Mouse (Mus musculus): ENCODE measurements around the gene Lrfn1. TPM values are rescaled to one million over a fixed set of nuclear protein-coding genes. Genes with fewer than 3 reads are reported as not detected.

The Lrfn1 gene
- polyA plus RNA-seq (2012; rRNA removed): 61.1 and 87.9 TPM in 2 replicates

DNA sequence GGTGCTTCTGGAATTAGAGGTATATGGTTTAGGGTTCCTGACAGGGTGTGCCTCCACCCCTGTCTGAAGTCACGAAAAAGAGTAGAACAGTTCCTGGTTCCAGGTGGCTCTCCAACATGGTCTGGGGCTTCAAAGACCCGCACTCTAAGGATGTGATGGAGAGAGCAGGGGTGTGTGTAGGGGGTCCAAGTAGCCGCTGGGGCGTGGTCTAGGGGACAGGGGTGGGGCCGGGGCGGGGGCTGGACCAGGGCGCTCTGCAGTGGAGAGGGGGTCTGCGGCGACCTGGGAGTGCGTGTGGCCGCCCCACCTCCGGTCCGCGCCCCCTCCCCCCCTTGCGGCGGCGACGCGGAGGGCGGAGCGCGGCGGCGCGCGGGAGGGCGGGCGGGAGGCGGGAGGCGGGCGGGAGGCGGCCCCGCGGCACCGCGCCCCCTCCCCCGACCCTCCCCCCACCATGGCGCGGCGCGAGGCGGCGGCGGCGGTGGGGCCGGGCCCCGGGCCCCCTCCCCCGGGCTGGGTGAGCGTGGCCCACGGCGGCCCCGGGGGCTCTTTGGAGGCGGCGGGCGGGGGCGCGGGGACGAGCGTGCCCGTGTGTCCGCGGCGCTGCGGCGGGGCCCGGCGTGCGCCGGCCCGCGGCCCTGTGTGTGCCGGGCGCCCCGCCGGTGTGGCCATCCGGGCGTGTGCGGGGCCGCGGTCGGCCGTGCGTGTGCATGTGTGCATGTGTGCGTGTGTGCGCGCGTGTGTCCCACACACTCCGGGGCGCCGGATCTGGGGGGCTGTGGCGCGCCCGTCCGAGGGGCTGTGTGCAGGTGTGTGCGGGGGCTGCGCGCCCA, at the start of gene Lrfn1:
Lrfn1 (plus strand) TSS at position 450 of the 830 bp plus-strand sequence.
- TF ChIP-seq POLR2A (IDR thresholded peaks at IDR 0.05; ENCODE audit: borderline replicate concordance, extremely low read depth, insufficient read depth, insufficient read length, poor library complexity, severe bottlenecking) (no peak), CTCF (IDR thresholded peaks at IDR 0.05; ENCODE audit: borderline replicate concordance, extremely low read depth, insufficient read depth, insufficient read length) (no peak)
- DNase-seq (ENCODE audit: low read depth): peak; percentile 54

DNA sequence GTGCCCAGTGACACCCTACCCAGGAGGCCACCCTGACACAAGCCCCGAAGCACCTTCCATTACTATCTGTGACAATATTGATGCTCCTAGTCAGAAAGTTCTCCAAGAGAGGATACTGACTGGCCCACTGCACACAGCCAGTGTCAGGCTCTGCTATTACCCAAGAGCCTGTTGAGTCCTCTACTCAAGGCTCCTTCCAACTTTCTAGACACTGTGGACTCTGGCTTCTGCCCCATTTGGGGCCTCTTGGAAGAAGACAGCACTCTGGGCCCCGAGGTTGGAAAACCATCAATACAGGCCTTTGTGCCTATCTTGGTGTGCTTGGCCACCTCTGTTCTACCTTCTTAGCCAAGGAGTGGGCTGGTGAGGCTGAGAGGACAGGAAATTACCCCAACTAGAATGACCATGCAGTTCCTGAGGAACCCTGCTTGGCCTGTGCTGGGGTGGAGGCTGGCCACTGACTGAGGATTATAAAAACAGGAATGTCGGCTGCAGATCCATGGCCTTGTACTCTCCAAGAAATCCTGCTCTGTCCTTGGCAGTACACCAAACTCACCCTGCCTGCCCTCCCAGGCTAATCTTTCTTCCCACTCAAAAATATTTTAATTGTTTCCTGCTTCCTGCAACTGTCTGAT, 40.8 kb upstream of the Lrfn1 start:
- TF ChIP-seq POLR2A (IDR thresholded peaks at IDR 0.05; ENCODE audit: borderline replicate concordance, extremely low read depth, insufficient read depth, insufficient read length, poor library complexity, severe bottlenecking) (no peak), CTCF (IDR thresholded peaks at IDR 0.05; ENCODE audit: borderline replicate concordance, extremely low read depth, insufficient read depth, insufficient read length) (no peak)
- DNase-seq (ENCODE audit: low read depth): no peak

DNA sequence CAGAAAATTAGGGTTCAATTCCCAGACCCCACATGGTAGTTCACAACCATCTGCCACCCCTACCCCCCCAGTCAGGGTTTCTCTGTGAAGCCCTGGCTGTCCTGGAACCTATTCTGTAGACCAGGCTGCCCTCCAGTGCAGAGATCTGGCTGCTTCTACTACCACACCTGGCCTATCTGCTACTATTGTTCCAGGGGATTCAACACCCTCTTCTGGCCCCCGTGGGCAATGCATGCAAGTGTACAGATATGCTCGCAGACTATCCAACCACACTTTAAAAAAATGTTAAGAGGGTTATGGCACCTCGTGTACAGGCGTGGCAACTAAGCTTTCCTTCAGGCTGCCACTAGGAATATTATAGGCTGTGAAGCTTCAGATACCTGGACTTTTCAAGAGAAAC, 39.0 kb upstream of the Lrfn1 start:
- no peak for TF ChIP-seq POLR2A (IDR thresholded peaks at IDR 0.05; ENCODE audit: borderline replicate concordance, extremely low read depth, insufficient read depth, insufficient read length, poor library complexity, severe bottlenecking)
- TF ChIP-seq CTCF (IDR thresholded peaks at IDR 0.05; ENCODE audit: borderline replicate concordance, extremely low read depth, insufficient read depth, insufficient read length): no peak
- no peak for DNase-seq (ENCODE audit: low read depth)

DNA sequence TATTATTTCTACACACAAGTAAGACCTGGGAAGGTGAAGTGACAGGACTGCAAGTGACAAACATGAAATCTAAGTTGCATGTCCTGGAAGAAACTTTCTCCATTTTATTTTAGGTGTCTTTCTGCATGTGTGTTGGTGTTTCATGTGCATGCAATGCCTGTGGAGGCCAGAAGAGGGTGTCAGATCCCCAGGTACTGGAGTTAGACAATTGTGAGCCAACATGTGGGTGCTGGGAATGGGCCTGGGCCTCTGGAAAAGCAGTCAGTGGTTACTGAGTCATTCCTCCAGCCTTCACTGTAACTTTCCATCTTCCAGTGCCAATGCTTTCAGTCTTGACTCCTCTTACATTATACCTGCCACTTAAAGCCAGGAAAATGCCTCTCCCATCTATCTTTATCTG, 34.4 kb upstream of the Lrfn1 start:
- peak; percentile 17; the same call in 1 of the 2 replicates for TF ChIP-seq CTCF (IDR thresholded peaks at IDR 0.05; ENCODE audit: borderline replicate concordance, extremely low read depth, insufficient read depth, insufficient read length)
- no peak for TF ChIP-seq POLR2A (IDR thresholded peaks at IDR 0.05; ENCODE audit: borderline replicate concordance, extremely low read depth, insufficient read depth, insufficient read length, poor library complexity, severe bottlenecking)

DNA sequence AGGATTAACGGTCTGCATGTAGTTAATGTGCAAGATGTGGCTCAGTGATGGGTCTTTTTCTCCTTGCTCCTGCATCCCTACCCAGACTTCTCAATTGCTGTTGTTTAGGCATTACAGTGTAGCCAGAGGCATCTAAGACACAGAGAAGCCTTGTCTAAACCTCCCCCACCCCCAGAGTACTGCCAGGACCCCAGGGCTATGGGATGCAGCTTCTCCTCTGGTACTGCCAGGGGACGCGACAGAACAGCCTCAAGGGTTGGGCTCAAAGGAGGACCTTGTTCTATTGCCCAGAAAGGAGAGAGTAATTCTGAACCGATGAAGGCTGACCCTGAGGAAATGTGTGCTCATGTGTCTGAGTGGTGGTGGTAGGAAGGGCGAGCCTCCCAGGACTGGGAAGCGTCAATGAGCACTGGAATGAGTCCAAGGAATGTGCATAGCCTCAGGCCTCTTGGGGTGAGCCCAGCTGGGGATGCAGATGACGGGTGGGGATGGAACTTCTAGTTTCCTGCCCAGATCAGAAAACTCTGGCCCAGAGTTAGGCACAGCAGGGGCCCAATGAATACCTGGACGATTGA, 33.6 kb upstream of the Lrfn1 start:
- peak; percentile 6 for DNase-seq (ENCODE audit: low read depth)
- TF ChIP-seq POLR2A (IDR thresholded peaks at IDR 0.05; ENCODE audit: borderline replicate concordance, extremely low read depth, insufficient read depth, insufficient read length, poor library complexity, severe bottlenecking): no peak
- no peak for TF ChIP-seq CTCF (IDR thresholded peaks at IDR 0.05; ENCODE audit: borderline replicate concordance, extremely low read depth, insufficient read depth, insufficient read length)

More for the DNA sequence above, 34.4 kb upstream of the Lrfn1 start:
- DNase-seq (ENCODE audit: low read depth): no peak

DNA sequence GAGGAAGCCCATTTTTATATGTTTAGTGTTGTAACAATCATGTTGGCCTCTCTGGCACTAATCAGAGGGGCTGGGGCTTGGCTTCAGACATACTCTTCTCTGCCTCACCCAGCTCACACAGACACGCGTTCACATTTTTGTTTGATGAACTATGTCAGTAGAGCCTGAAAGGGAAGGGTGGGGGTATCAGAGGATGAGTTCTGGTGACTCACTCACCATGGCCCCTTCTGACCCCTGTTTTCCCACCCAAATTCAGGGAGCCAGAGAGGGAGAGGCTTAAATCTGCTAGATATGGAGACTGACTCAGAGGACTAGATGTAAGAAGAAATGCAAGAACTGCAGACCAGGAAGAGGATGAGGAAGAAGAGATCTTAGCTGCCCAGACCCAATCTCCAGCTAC, 32.4 kb upstream of the Lrfn1 start:
- no peak for TF ChIP-seq CTCF (IDR thresholded peaks at IDR 0.05; ENCODE audit: borderline replicate concordance, extremely low read depth, insufficient read depth, insufficient read length)
- TF ChIP-seq POLR2A (IDR thresholded peaks at IDR 0.05; ENCODE audit: borderline replicate concordance, extremely low read depth, insufficient read depth, insufficient read length, poor library complexity, severe bottlenecking): no peak
- no peak for DNase-seq (ENCODE audit: low read depth)

DNA sequence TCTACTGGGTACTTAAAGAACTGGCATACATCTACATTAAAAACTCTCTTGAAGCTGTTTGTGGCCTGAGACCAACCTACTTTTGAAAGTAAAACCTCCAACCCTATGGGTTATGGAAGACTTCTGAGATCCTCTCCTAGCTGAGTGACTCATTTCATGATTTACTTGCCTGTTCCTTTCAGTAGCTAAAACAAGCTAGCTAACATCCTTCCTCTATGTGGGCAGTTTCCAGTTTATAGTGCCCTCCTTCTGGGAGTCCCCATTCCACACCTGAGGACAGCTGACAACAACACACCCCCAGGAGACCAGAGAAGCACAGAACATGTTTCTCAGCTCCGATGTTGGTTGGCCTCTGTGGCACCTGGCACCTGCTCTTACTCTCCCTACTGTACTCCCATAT, 28.8 kb upstream of the Lrfn1 start:
- TF ChIP-seq CTCF (IDR thresholded peaks at IDR 0.05; ENCODE audit: borderline replicate concordance, extremely low read depth, insufficient read depth, insufficient read length): no peak
- no peak for TF ChIP-seq POLR2A (IDR thresholded peaks at IDR 0.05; ENCODE audit: borderline replicate concordance, extremely low read depth, insufficient read depth, insufficient read length, poor library complexity, severe bottlenecking)
- DNase-seq (ENCODE audit: low read depth): no peak

DNA sequence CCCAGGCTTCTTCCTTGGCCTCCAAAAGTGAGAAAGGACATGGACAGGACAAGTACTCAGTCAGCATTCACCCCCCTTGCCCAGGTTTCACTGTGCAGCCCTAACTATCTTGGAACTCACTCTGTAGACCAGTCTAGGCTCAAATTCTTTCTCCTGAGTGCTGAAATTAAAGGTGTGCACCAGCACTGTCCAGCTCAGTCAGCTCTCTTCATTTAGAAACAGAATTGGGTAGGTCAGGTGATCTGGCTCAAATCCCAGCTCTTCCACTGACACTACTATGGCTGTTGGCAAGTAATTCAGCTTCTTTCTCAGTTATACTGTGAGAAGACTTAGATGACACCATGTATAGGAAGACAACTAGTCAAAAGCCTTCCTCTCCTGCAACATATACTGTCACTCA, 24.0 kb upstream of the Lrfn1 start:
- TF ChIP-seq CTCF (IDR thresholded peaks at IDR 0.05; ENCODE audit: borderline replicate concordance, extremely low read depth, insufficient read depth, insufficient read length): no peak
- no peak for TF ChIP-seq POLR2A (IDR thresholded peaks at IDR 0.05; ENCODE audit: borderline replicate concordance, extremely low read depth, insufficient read depth, insufficient read length, poor library complexity, severe bottlenecking)

DNA sequence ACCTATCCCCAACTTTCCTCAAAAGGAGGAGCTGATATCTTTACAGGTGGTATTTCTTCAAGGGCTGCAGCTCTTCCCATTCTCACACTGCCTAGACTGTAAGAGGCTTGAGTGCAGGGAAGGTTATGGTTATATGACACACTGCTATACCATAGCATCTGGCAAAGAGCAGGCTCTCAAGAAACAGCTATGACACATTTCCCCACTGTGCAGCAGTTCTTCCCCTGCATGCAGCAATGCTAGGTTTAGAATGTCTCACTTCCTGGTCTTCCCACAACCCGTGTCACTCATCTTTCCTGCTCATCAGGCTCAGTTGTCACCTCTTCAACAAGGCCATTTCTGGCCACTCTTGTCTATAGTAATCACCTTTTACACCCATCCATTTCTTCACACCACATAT, 21.3 kb upstream of the Lrfn1 start:
- TF ChIP-seq CTCF (IDR thresholded peaks at IDR 0.05; ENCODE audit: borderline replicate concordance, extremely low read depth, insufficient read depth, insufficient read length) (no peak), POLR2A (IDR thresholded peaks at IDR 0.05; ENCODE audit: borderline replicate concordance, extremely low read depth, insufficient read depth, insufficient read length, poor library complexity, severe bottlenecking) (no peak)
- DNase-seq (ENCODE audit: low read depth): no peak

More for the DNA sequence above, 24.0 kb upstream of the Lrfn1 start:
- DNase-seq (ENCODE audit: low read depth): no peak

DNA sequence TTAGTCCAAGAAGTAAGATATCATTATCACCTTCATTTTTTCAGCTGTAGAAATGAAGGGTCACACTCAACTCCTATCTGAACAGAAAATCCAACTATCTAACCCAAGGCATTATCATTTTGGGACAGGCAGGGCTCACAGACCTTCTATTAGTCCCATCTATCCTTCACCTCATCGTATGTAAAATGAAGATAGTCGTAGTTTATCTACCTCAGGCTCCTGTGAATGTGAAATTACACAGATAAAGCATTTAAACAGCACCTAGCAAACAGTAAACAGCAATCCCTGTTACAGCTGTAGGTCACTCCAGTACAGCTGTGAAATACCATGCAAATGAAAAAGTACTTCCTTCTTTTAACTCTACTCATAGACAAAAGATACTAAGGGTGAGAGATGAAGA, 19.5 kb upstream of the Lrfn1 start:
- no peak for DNase-seq (ENCODE audit: low read depth)
- TF ChIP-seq CTCF (IDR thresholded peaks at IDR 0.05; ENCODE audit: borderline replicate concordance, extremely low read depth, insufficient read depth, insufficient read length): no peak
- TF ChIP-seq POLR2A (IDR thresholded peaks at IDR 0.05; ENCODE audit: borderline replicate concordance, extremely low read depth, insufficient read depth, insufficient read length, poor library complexity, severe bottlenecking): no peak

DNA sequence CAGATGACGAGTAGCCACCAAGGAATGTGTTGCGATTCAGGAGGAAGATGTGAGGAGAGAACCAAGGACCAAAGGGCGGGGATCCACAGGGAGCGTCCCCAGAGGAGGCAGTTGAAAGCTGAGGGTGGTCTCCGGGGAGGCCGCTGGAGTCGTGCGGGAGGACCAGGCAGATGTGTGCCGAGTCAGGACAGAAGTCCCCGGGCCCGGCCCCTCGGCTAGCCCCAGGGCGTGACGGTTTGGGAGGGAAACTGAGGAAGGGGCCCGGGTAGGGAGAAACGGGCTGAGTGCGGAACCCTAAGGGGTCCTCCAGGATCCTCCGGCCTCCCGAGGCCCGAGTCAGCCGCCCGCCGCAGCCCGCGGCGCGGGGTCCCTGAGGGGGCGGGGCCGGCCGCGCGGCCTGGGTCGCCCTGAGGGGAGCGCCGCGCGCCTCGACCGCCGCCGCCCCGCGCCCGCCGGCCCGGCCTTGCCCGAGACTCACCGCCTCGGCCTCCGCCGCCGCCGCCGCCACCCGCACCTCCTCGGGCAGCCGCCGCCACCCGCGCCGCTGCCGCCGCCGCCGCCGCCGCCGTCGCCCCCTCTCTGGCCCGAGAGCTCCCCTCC, 16.0 kb upstream of the Lrfn1 start:
- no peak for TF ChIP-seq CTCF (IDR thresholded peaks at IDR 0.05; ENCODE audit: borderline replicate concordance, extremely low read depth, insufficient read depth, insufficient read length)
- no peak for TF ChIP-seq POLR2A (IDR thresholded peaks at IDR 0.05; ENCODE audit: borderline replicate concordance, extremely low read depth, insufficient read depth, insufficient read length, poor library complexity, severe bottlenecking)

More for the DNA sequence above, 16.0 kb upstream of the Lrfn1 start:
- DNase-seq (ENCODE audit: low read depth): peak; percentile 18

All from brain, embryonic 14.5 days (tissue).